Mouse (Mus musculus) Muller cell, postnatal 12 days (primary cell): ENCODE measurements around the gene Mthfd1l.

Experiments
- DNase-seq: peaks from one replicate; pipeline ENCODE4 v3.0.0-alpha.2; 2015; ENCODE audit errors: inconsistent ontology term

Gene Mthfd1l

DNA sequence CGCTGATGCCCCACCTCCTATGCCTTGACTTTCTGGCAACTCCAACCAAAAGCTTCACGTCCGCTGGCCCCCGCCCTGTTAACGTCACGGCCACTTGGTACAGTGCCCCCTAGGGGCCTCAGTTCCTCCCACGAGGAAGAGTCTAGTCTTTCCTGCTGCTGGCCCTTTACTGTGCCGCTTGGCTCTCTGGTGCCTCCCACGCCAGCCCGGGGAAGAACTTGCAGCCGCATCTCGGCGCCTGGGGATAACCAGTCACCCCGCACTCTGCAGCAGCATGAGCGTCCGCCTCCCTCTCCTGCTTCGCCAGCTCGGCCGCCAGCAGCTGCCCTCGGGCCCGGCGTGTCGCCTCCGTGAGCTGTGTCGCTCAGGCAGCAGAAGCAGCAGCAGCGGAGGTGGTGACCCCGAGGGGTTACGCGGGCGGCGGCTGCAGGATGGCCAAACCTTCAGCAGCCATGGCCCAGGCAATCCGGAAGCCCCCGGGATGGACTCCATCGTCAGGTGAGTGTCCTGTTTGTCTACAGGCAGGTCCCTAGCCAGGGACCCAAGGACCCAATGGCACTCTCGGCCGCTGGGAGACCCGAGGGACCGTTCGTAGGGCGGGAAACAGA lies at the start of gene Mthfd1l:
TSS of gene Mthfd1l (plus strand) at position 138 of the 608 bp plus-strand sequence.
- peak; percentile 90 for DNase-seq

- no peak for DNase-seq
These were observed 44.8 kb upstream of the Mthfd1l start for GRCm38 (mm10) chr10:3928008-3928545.

DNA sequence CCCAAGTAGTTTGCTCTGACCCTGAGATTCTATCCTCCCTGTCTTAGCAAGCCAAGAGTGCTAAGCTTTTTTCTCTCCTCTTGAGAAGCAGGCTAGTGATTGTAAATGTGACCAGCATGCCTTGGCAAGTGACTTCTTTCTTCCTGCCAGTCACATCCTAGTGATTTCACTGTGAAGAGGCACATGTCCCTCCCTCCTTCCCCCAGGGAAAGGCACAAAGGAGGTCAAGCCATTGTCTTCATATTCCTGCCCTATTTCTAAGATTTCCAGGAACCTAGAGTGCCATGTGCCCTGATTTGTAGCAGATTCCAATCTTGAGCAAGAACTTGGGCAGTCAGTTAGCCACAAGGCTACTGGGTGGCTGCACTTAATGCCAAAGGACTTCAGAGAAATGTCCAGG lies 41.1 kb upstream of the Mthfd1l start:
- peak; percentile 60 for DNase-seq

DNA sequence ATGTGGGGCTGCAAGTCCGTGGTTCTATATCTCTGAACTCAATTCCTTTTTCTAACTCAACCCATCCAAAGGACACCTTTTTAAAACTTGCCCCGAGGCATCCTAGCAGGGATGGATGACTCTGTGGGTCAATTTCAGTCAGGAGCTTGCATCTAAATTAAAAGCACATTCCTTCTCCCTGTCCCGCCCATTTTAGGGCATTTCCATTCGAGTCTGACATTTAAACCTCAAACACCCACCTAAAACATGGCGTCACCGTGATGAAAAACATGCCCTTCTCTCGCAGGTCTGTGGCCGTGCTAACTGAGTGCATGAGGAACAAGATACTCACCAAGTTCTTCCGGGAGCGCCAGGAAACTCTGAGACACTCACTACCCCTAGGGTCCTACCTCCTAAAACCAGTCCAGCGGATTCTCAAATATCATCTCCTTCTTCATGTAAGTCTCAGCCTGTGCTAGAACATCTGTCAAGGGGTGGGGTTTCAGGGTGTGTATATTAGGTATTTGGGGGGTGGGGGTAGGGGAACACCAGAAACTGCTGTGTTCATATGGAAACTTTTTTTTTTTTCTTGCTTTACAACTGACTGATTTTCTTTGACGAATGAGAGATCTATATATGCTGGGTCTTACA lies 39.5 kb upstream of the Mthfd1l start:
- no peak for DNase-seq

DNA sequence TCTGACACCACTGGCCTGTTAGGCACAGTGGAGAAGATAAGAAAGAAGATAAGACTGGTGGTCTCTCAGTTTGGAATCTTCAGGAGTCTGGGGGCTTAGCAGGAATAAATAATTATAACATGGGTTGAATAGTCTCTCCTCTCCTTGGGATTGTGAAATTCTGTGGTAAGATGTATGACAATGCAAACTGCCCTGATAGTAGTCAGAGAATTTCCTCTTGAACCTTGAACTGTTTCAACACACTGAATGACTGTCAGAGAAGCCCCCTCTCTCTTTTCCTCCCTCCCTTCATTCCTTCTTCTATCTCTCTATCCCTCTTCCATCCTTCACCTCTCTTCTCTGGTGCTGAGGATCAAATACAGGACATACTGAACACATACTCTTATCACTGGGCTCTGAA lies 36.1 kb upstream of the Mthfd1l start:
- DNase-seq: no peak

DNA sequence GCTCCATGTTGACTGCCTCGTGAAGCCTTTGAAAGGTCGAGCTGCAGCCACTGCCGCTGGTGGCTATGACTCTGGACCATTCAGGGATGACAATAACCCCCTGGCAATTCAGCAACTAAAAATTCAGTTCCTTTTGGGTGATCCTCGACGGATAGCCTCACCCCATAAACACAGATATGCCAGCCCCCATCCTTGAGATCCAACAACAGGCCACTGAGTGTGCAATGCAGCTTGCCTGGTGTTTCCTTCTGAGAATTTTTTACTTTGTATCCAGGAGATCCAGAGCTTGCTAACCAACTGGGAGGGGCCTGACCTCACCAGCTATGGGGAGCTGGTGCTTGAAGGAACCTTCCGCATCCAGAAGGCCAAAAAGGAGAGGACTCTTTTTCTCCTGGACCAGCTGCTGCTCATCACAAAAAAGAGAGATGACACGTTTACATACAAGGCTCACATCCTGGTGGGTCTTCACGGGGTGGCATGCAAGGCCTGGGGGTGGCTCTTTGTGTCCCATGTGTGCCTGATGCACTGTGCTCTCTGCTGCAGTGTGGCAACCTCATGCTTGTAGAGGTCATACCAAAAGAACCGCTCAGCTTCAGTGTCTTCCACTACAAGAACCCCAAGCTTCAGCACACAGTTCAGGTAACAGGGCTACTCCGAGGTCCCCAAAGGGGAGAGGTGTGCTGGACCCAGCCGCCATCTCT lies 32.9 kb upstream of the Mthfd1l start:
- DNase-seq: no peak

GRCm38 (mm10) chr10:3940596-3940975 lies 32.3 kb upstream of the Mthfd1l start:
- no peak for DNase-seq

DNA sequence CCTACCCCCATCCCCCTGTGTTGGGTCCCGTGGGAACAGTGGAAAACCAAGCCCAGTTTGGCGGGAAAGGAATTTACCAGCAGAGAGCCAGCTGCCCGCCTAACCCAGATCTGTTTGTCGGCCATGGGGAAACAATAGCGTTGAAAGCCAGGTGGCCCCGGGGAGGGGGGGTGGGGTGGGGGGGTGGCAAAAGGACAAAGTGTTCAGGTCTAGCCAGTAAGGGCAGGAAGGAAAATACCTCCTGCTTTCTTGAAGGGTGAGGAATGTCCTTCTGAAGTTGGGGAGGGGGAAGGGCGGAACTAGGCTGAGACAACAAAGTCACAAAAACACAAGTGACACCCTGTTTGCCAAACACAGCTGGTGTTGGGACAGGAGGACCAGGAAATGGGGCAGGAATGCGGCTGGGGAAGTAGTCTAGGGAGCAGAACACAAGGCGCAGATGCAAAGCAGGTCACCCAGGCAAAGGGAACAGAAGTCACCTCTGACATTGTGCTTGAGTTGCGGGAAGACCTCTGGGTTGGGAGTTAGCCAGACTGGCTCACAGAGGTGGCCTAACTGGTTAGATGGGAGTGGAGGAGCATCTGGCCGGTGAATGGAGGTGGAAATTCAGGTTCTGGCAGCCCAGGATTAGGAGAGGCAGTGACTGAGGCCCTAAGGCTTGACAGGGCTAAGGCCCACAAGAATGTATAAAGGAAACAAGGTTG lies 31.7 kb upstream of the Mthfd1l start:
- peak; percentile 51 for DNase-seq

- no peak for DNase-seq
These were observed 30.6 kb upstream of the Mthfd1l start for GRCm38 (mm10) chr10:3942289-3942688.

GRCm38 (mm10) chr10:3943492-3944395 lies 29.2 kb upstream of the Mthfd1l start:
- peak; percentile 64 for DNase-seq

- no peak for DNase-seq
These were observed 26.0 kb upstream of the Mthfd1l start for GRCm38 (mm10) chr10:3946871-3947270.

DNA sequence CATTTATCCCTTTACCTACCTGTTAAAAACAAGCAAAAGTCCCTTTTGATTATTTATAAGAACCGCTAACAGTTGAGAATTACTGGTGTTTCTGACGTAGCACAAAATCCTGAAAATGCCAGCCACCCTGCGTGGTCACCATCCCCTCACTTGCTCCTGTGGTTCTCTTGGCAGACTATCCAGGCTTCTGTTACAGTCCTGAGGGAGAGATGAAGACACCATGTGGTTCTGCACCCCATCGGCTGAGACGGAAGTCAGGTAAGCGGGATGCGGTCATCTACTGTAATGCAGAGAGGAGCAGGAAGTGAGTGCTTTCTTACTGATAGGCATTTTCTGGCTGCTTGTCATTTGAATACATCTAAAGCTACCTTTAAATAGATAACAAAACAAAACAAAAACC lies 25.6 kb upstream of the Mthfd1l start:
- no peak for DNase-seq

DNA sequence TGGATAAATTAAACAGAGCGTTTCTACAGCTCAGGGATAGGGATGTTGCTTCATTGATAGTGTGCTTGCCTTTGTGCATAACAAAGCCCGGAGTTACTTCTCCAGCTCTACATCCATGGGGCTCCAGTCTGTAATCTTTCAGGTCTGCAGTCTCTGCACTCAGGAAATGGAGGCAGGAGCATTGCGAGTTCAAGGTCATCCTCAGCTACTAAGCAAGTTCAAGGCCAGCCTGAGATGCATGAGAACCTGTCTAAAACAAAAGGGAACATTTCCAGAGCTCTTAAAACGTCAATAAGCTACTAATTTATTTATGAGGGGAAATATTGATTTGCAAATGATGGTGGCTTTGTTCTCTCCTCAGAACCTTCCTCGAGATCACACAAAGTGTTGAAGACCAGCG lies 23.6 kb upstream of the Mthfd1l start:
- DNase-seq: no peak

- DNase-seq: no peak
These were observed 16.4 kb upstream of the Mthfd1l start for GRCm38 (mm10) chr10:3956471-3956870.

GRCm38 (mm10) chr10:3958591-3958990 lies 14.3 kb upstream of the Mthfd1l start:
- no peak for DNase-seq

GRCm38 (mm10) chr10:3969026-3969425 lies 3.9 kb upstream of the Mthfd1l start:
- no peak for DNase-seq

- DNase-seq: no peak
These were observed 681 bp upstream of the Mthfd1l start for GRCm38 (mm10) chr10:3972237-3972636.

- peak; percentile 96 for DNase-seq
These were observed 712 bp downstream of the Mthfd1l start for GRCm38 (mm10) chr10:3973589-3974070.

GRCm38 (mm10) chr10:3974380-3974779 lies 1.5 kb downstream of the Mthfd1l start:
- DNase-seq: no peak

DNA sequence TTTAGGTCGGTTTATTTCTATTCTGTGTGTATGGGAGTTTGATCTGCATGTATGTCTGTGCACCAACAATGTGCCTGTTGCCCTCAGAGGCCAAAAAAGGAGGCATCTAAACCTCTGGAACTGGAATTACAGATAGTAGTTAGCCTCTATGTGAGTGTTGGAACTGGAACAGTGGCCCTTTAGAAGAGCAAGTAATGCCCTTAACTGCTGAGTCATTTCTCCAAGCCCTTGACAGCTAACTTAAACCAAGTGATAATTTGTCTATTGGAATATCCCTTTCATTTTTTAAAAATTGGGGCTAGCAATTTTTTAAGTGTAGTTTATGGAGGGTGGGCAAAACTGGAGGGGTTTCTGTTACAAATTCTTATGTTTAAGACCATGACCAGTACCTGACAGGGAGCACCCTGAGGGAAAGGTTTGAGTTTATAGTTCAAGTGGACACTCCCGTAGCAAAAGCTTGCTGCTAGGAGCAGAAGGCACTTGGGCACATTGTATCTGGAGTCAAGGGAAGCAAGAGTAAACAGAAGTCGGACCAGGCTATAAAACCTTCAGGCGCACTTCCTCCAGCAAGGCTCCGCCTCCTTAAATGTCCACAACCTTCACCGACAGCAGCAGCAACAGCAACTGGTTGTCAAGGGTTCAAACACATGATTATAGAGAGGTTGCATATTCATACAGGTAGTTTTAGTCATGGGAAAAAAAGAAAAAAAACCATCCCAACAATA lies 3.1 kb downstream of the Mthfd1l start:
- DNase-seq: peak; percentile 7
